Mouse (Mus musculus) forebrain, embryonic 12.5 days (tissue): ENCODE measurements around the gene Zfyve27. TPM values are rescaled to one million over a fixed set of nuclear protein-coding genes. Genes with fewer than 3 reads are reported as not detected.

Experiments
- ATAC-seq: fragments of 200-750 bp; cut with Nextera tagmentation; 2 replicates; pipeline ENCODE4 v1.8.0; 2017; ENCODE audit warnings: moderate TSS enrichment; ENCODE audit not compliant: low FRiP score
- H3K27ac ChIP-seq: fragments of 300-500 bp; sonication (generic); 2 replicates; pipeline ENCODE4 v1.5.1; 2016; ENCODE audit warnings: mild to moderate bottlenecking
- H3K27me3 ChIP-seq: fragments of 300-500 bp; sonication (generic); 2 replicates; pipeline ENCODE4 v1.6.1; 2016; ENCODE audit warnings: mild to moderate bottlenecking
- H3K36me3 ChIP-seq: fragments of 300-500 bp; sonication (generic); replicated peaks from 2 replicates; pipeline ENCODE4 v1.6.1; 2016; ENCODE audit warnings: mild to moderate bottlenecking
- H3K4me1 ChIP-seq: fragments of 300-500 bp; sonication (generic); 2 replicates; pipeline ENCODE4 v1.6.1; 2016
- H3K4me2 ChIP-seq: fragments of 300-500 bp; sonication (generic); 2 replicates; pipeline ENCODE4 v1.6.1; 2016; ENCODE audit warnings: mild to moderate bottlenecking, moderate library complexity
- H3K4me3 ChIP-seq: fragments of 300-500 bp; sonication (generic); replicated peaks from 2 replicates; pipeline ENCODE4 v1.5.1; 2016; ENCODE audit warnings: mild to moderate bottlenecking
- H3K9ac ChIP-seq: fragments of 300-500 bp; sonication (generic); 2 replicates; pipeline ENCODE4 v1.6.1; 2016; ENCODE audit warnings: mild to moderate bottlenecking
- H3K9me3 ChIP-seq: fragments of 300-500 bp; sonication (generic); 2 replicates; pipeline ENCODE4 v1.6.1; 2016
- WGBS: fragments of 180-500 bp; shearing (Covaris S2); methylation state at CpG from one replicate; pipeline ENCODE4 v1.1.7; 2016; 5-methylcytosine and 5-hydroxymethylcytosine counted together
- polyA plus RNA-seq: library from polyadenylated mRNA; unstranded; fragments of >200 nt; fragmentation: Nextera tagmentation; extraction: Ambion mirVana; gene quantifications from 2 replicates; pipeline ENCODE4 v1.2.1, GENCODE M21; 2016

Gene Zfyve27
- polyA plus RNA-seq, 1 experiment from 2014 or later: 47.3 TPM

GRCm38 (mm10) chr19:42129509-42130293 lies 34.0 kb upstream of the Zfyve27 start:
- ATAC-seq: no peak
- 17% methylated on average over 14 of the region's 14 CpGs for WGBS
- H3K4me1 ChIP-seq: peaks cover 18% of the 10 kb centered on the region
- peak overlapping the region; percentile 38; the same call in 1 of the 2 replicates for H3K9ac ChIP-seq
- peaks cover 8% of the 10 kb centered on the region; the same call in 1 of the 2 replicates for H3K27me3 ChIP-seq
- H3K9me3 ChIP-seq: no peaks in the 10 kb centered on the region
- H3K4me2 ChIP-seq: peak overlapping the region; percentile 88
- H3K27ac ChIP-seq: peak overlapping the region; percentile 61
- H3K36me3 ChIP-seq: peaks cover 5% of the 10 kb centered on the region; the same call in 1 of the 2 replicates
- peak overlapping the region; percentile 54 for H3K4me3 ChIP-seq

GRCm38 (mm10) chr19:42130294-42130606 lies 33.5 kb upstream of the Zfyve27 start:
- Histone ChIP-seq H3K4me3 (no peak overlapping the region), H3K9ac (no peak overlapping the region), H3K4me2 (no peak overlapping the region), H3K9me3 (no peaks in the 10 kb centered on the region), H3K27me3 (peaks cover 8% of the 10 kb centered on the region; the same call in 1 of the 2 replicates), H3K36me3 (0 out of 2 replicates have a peak, but pooled peaks cover 1% of the 10 kb centered on the region), H3K4me1 (peaks cover 18% of the 10 kb centered on the region), H3K27ac (peak overlapping the region; percentile 36; the same call in 1 of the 2 replicates)
- no peak for ATAC-seq
- WGBS: 66% methylated on average over 3 of the region's 3 CpGs

DNA sequence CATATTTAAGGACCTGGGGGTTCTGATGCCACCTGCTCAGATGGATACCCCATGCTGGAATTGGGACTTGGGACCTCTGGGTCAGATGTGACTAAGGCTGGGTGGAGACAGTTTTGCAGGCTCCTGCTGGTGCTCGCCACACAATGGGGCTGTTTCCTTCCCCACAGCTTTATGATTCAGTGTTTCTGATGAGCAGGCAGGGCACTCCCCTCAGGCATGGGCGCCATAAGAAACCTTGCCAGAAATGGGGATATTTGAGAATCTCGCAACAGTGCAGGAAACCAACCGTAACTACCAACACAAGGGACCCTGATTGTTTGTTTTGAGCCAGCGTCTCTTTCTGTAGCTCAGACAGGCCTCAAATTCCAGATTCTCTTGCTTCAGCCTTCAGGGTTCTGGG lies 32.6 kb upstream of the Zfyve27 start:
- Histone ChIP-seq H3K9me3 (no peaks in the 10 kb centered on the region), H3K36me3 (no peaks in the 10 kb centered on the region), H3K27ac (no peak overlapping the region), H3K4me1 (peaks cover 24% of the 10 kb centered on the region), H3K27me3 (peaks cover 8% of the 10 kb centered on the region; the same call in 1 of the 2 replicates), H3K4me3 (no peak overlapping the region), H3K9ac (no peak overlapping the region), H3K4me2 (no peak overlapping the region)
- no peak for ATAC-seq
- WGBS: 76% methylated on average over 5 of the region's 5 CpGs

GRCm38 (mm10) chr19:42135070-42135469 lies 28.7 kb upstream of the Zfyve27 start:
- no peaks in the 10 kb centered on the region for H3K9me3 ChIP-seq
- H3K27me3 ChIP-seq: no peaks in the 10 kb centered on the region; the same call in 1 of the 2 replicates
- ATAC-seq: no peak
- no peak overlapping the region for H3K4me3 ChIP-seq
- no peak overlapping the region for H3K4me2 ChIP-seq
- no peak overlapping the region for H3K9ac ChIP-seq
- no peaks in the 10 kb centered on the region for H3K36me3 ChIP-seq
- no peak overlapping the region for H3K27ac ChIP-seq
- H3K4me1 ChIP-seq: peaks cover 10% of the 10 kb centered on the region

DNA sequence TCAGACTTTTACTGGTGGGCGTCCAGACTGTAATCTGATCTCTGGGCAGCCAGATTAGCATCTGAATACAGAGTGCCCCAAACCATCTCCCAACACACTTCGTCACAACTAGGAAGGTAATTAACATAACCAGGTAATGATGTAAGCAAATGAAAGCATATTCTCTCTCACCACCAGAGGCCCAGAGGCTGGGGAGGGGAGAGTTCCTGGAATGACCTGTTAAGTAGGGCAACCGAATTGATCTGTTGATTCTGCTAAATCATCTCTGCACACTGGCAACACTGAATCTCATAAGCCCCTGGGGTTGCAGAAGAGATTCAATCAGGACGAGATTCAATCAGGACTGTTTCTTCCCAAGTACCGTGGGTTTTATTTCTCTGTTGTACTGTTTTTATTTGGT lies 27.6 kb upstream of the Zfyve27 start:
- H3K36me3 ChIP-seq: no peaks in the 10 kb centered on the region
- H3K4me3 ChIP-seq: no peak overlapping the region
- H3K27ac ChIP-seq: no peak overlapping the region
- H3K9ac ChIP-seq: no peak overlapping the region
- no peak for ATAC-seq
- no peak overlapping the region for H3K4me2 ChIP-seq
- H3K4me1 ChIP-seq: peaks cover 7% of the 10 kb centered on the region
- no peaks in the 10 kb centered on the region for H3K9me3 ChIP-seq
- no peaks in the 10 kb centered on the region for H3K27me3 ChIP-seq
- WGBS: 19% methylated on average over 5 of the region's 5 CpGs

GRCm38 (mm10) chr19:42137167-42137672 lies 26.5 kb upstream of the Zfyve27 start:
- Histone ChIP-seq H3K4me2 (no peak overlapping the region), H3K36me3 (no peaks in the 10 kb centered on the region), H3K9me3 (no peaks in the 10 kb centered on the region), H3K27ac (no peak overlapping the region), H3K4me1 (peaks cover 7% of the 10 kb centered on the region), H3K27me3 (no peaks in the 10 kb centered on the region), H3K4me3 (no peak overlapping the region), H3K9ac (no peak overlapping the region)
- WGBS: 90% methylated on average over 4 of the region's 4 CpGs
- no peak for ATAC-seq

DNA sequence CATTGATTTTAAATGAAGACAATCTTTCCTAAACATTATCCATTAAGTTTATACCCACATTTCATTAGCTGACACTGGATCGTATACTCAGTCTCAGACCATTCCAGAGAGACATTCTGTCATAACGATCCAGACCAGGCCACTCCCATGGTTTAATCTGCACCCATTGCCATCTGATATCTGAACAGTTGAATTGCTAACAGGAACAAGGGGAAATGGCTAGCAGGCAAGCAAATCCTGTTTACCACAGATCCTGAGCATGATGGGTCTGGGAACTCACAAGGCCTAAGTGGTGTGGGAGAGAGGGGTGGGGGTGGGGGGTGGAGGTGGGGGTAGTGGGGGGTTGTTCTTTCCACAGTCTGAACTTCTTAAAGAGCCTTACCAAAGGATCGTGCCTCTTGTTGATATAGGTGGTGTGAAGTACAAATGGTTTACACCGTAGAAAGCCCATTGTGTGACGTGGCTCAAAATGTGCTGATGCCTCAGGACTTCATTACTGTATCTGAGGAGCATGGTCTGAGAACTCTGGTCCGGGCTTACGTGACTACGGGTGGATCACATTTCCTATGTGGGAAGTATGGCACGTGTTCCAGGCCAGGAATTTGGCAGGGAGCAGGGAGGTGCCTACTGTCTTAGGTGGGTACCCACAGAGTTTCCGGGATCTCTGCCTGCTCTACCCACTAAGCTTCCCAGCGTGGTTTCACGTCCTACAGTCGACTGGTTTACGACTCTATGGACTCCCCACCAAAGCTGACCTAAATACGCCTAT lies 25.1 kb upstream of the Zfyve27 start:
- no peak overlapping the region for H3K4me3 ChIP-seq
- H3K36me3 ChIP-seq: no peaks in the 10 kb centered on the region
- no peak overlapping the region for H3K4me2 ChIP-seq
- peaks cover 7% of the 10 kb centered on the region for H3K4me1 ChIP-seq
- H3K9me3 ChIP-seq: no peaks in the 10 kb centered on the region
- WGBS: 86% methylated on average over 15 of the region's 15 CpGs
- no peaks in the 10 kb centered on the region for H3K27me3 ChIP-seq
- H3K9ac ChIP-seq: no peak overlapping the region
- ATAC-seq: no peak
- no peak overlapping the region for H3K27ac ChIP-seq

- H3K9me3 ChIP-seq: no peaks in the 10 kb centered on the region
- H3K27ac ChIP-seq: no peak overlapping the region
- H3K9ac ChIP-seq: no peak overlapping the region
- H3K27me3 ChIP-seq: peaks cover 1% of the 10 kb centered on the region
- H3K36me3 ChIP-seq: no peaks in the 10 kb centered on the region
- WGBS: 85% methylated on average over 5 of the region's 5 CpGs
- no peak overlapping the region for H3K4me3 ChIP-seq
- H3K4me2 ChIP-seq: no peak overlapping the region
- no peak for ATAC-seq
- peaks cover 7% of the 10 kb centered on the region for H3K4me1 ChIP-seq
These were observed 23.8 kb upstream of the Zfyve27 start for GRCm38 (mm10) chr19:42139724-42140517.

GRCm38 (mm10) chr19:42141998-42142397 lies 21.8 kb upstream of the Zfyve27 start:
- no peak overlapping the region for H3K4me3 ChIP-seq
- H3K36me3 ChIP-seq: no peaks in the 10 kb centered on the region
- peaks cover 1% of the 10 kb centered on the region for H3K4me1 ChIP-seq
- 78% methylated on average over 3 of the region's 3 CpGs for WGBS
- no peak overlapping the region for H3K9ac ChIP-seq
- H3K4me2 ChIP-seq: no peak overlapping the region
- H3K27me3 ChIP-seq: peaks cover 22% of the 10 kb centered on the region
- H3K9me3 ChIP-seq: no peaks in the 10 kb centered on the region
- no peak for ATAC-seq
- no peak overlapping the region for H3K27ac ChIP-seq

DNA sequence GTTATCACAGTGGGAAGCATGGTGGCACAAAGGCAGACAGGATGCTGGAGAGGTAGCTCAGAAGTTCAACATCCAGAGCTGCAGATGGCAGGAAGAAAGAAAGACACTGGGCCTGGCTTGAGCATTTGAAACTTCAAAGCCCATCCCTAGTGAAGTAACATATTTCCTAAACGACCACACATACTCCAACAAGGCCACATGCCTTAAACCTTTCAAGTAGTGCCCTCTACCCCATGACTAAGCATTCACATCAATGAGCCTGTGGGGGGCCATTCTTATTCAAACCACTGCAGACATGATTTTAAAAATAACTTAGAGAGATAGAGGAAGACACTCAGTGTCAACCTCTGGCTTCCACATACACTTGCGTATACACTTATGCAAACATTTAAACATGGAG lies 21.0 kb upstream of the Zfyve27 start:
- WGBS: 73% methylated on average over 2 of the region's 2 CpGs
- H3K9ac ChIP-seq: no peak overlapping the region
- no peak for ATAC-seq
- no peak overlapping the region for H3K4me2 ChIP-seq
- H3K9me3 ChIP-seq: no peaks in the 10 kb centered on the region
- H3K4me1 ChIP-seq: peaks cover 5% of the 10 kb centered on the region
- peaks cover 25% of the 10 kb centered on the region for H3K27me3 ChIP-seq
- H3K4me3 ChIP-seq: no peak overlapping the region
- no peak overlapping the region for H3K27ac ChIP-seq
- no peaks in the 10 kb centered on the region for H3K36me3 ChIP-seq

DNA sequence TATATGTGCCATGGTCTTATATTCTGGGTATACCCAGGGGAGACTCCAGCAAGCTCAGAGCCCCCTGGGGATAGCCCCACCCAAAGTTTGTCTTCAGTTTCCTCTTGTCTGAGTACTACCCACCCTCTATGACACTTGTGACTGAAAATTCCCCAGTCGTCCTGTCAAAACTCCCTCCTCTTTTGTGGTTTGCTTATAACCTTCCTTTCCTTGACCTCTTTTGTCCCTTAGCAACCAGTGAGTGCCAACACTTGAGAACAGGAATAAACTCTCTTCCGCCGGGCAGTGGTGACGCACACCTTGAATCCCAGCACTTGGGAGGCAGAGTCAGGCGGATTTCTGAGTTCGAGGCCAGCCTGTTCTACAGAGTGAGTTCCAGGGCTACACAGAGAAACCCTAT lies 19.7 kb upstream of the Zfyve27 start:
- 56% methylated on average over 6 of the region's 6 CpGs for WGBS
- no peaks in the 10 kb centered on the region for H3K9me3 ChIP-seq
- H3K36me3 ChIP-seq: no peaks in the 10 kb centered on the region
- no peak for ATAC-seq
- H3K27me3 ChIP-seq: peaks cover 38% of the 10 kb centered on the region
- no peak overlapping the region for H3K27ac ChIP-seq
- peaks cover 17% of the 10 kb centered on the region for H3K4me1 ChIP-seq
- H3K4me3 ChIP-seq: no peak overlapping the region
- no peak overlapping the region for H3K4me2 ChIP-seq
- no peak overlapping the region for H3K9ac ChIP-seq

DNA sequence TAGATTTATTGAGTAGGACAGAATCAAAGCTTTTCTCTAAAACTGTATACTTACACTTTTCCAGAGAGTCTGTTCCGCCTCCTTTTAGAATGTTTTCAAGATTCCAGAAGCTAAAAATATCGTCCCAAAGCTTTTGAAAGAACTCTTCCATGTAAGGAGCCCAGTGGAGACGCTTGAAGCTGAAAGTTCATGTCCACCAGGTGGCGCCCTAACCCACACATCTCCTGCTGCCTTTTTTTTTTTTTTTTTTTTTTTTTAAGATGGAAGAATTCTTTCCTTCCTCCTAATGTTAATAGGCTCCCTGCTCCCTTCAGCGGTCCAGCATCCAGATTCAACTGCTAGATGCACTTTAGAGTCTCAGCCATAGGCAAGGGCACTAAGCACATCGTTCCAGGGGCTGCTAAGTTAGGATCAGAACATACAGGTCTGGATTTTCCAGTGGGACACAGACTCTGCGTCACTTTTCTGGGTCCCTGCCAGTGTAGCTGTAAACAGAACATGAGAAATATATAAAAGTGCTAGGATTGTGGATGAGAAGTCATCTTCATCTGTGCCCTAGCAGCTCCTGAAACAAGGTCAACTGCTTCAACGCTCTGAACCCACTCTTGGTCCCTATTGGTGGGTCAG lies 19.1 kb upstream of the Zfyve27 start:
- no peak overlapping the region for H3K4me2 ChIP-seq
- H3K27me3 ChIP-seq: peaks cover 44% of the 10 kb centered on the region
- no peaks in the 10 kb centered on the region for H3K9me3 ChIP-seq
- no peak overlapping the region for H3K4me3 ChIP-seq
- WGBS: 31% methylated on average over 8 of the region's 8 CpGs
- H3K27ac ChIP-seq: no peak overlapping the region
- no peak overlapping the region for H3K9ac ChIP-seq
- H3K4me1 ChIP-seq: peaks cover 18% of the 10 kb centered on the region
- H3K36me3 ChIP-seq: no peaks in the 10 kb centered on the region
- no peak for ATAC-seq
